Mouse (Mus musculus) induced T-regulatory cell, adult 2 months (primary cell): Measurements from ENCODE around the gene Mndal.
"Not testable (repeated sequence)": the region's sequence is repeated elsewhere in the genome, so short reads cannot be mapped to it uniquely, and the experiment has no call there.

Experiments
- DNase-seq: peaks from one replicate; pipeline ENCODE4 v3.0.0-alpha.2; 2012; ENCODE audit warnings: low read depth

The Mndal gene

DNA sequence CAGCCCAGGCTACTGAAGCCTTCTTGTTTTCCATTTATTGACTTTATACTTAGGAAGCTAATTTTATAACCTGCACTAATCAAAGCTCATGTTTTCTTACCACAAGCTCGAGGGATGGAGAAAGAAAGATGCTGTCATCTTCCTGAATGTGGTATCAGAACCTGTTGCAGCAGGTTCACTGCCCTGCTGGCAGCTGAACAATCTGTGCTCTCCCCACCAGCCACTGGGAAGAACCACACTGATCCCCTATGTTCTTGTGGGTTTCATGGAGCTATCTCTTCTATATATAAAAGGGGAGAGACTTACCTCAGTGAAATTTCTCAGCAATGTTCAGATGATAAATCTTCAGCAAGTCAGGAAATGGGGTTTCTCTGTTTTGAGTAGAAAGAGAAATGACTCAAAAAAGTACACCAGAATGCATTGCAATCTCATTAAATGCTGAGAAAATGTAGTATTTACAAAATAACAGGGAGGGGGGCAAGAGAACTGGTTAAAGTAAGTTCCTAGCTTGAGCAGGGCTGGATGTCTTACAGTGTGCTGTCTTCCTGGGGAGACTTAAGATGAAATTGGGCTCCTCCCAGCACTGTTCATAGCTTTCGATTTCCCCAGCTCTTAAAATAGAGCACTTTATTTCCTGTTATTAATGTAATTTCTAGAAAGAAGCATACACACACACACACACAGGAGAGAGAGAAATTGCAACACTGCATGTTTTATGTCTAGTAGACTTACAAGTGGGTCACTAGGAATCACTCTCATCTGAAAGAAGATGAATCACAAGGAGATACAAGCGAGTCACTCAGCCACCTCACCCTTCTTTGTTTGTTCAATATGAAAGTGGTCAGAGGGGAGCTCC, at the start of gene Mndal, which contains the start of gene Ifi203:
Gene Mndal (minus strand): TSS at position 568 of the 856 bp plus-strand sequence.
Gene Ifi203 (minus strand): TSS at position 749 of the 856 bp plus-strand sequence.
- peak; percentile 46 for DNase-seq

- DNase-seq = not testable (repeated sequence)
These were observed 40.5 kb upstream of the Mndal start, which contains the start of gene Ifi202b for GRCm38 (mm10) chr1:173982694-173983305. Gene Ifi202b, minus strand, starts transcription at chr1:173982744.

DNA sequence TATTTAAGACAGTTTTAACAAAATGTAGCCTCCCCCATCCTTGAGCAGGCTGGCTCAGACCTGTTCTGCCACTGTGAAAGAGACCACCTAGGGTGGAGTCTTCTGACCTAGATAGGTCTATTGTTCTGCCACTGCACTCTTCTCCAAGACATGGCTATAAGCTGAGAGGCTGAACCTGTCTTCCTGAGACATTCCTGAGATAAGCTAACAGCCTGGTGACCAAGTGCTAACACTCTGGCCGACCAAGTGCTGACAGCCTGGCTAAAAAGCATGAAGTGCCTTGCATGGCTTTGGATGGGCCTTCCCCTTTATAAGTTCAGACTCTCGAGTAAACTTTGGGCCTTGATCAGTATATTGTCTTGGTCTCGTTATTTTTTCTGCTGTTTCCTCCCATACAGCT, 38.7 kb upstream of the Mndal start:
- not testable (repeated sequence) for DNase-seq

- no peak for DNase-seq
These were observed 35.3 kb upstream of the Mndal start for GRCm38 (mm10) chr1:173977622-173978021.

DNA sequence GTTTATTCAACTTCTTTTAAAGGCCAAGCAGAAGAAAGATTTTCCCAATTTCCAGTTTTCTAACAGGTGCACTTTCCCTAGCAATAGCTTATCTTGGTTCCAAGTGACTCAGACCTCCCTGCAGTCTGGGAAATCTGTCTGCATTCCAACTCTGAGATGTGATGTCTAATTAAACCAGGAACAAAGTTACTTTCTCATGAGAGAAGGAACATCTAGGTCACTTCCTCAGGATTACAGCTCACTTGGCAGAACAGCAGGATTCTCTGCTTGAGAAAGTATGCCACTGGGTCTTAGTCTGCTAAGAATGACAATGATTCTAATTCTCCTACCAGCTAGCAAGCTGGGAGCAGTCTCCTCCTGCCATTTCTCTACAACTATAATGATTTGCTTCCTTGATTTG, 30.8 kb upstream of the Mndal start:
- no peak for DNase-seq

- DNase-seq = not testable (repeated sequence)
These were observed 19.2 kb upstream of the Mndal start for GRCm38 (mm10) chr1:173961491-173961890.

DNA sequence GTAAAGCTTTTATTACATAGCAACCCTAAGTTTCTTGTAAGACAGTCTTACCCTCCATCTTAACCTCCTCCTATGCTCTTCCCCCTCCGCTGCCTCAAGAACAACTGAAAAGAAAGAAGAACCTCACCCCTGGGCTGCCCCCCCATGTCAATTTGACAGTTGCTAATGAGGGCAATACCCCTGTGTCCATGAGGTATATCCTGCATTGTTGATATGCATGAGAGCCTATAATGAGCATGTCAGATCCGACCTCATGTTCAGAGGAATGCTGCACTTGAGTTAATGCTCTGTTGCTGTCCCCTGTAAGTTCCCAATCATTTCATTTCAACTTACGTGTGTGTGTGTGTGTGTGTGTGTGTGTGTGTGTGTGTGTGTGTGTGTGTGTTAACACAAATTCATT, 17.7 kb upstream of the Mndal start:
- DNase-seq = not testable (repeated sequence)

GRCm38 (mm10) chr1:173955839-173956527, 13.7 kb upstream of the Mndal start:
- not testable (repeated sequence) for DNase-seq

GRCm38 (mm10) chr1:173955071-173955796, 12.9 kb upstream of the Mndal start:
- no peak for DNase-seq

- no peak for DNase-seq
These were observed 11.3 kb upstream of the Mndal start for GRCm38 (mm10) chr1:173953563-173953962.

DNA sequence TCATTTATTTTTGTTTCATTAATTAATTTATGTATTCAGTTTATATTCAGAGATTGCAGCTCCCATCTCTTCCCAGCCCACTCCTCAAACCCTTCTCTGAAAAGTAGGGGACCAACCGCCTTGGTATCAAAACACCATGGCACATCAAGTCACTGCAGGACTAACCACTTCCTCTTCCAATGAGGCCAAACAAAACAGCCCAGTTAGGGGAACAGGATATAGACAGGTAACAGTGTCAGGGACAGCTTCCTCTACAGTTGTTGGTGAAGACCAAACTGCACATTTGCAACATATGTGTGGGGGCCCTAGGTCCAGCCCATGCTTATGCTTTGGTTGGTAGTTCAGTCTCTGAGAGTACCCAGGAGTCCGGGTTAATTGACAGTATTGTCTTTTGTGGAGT, 6.8 kb upstream of the Mndal start:
- peak; percentile 35 for DNase-seq

GRCm38 (mm10) chr1:173942780-173943066, 432 bp upstream of the Mndal start:
- DNase-seq = peak; percentile 64

DNA sequence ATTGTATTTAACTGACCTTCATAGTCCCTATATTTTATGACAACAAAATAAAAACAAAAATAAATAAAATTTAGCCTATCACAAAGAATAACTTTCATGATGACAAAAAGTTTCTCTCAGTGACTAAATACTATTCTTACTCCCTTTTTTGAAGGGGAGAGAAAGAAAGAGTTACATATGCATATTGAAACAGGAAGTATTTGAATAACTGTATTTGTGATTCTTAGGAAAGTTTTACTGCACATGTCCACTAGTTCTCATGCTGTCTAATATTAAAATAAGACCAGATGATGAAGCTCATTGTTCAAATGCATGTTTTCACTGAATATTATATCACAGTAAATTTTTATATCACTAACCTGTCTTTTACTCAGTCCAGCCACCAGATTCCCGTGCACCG, 769 bp downstream of the Mndal start:
- not testable (repeated sequence) for DNase-seq

DNA sequence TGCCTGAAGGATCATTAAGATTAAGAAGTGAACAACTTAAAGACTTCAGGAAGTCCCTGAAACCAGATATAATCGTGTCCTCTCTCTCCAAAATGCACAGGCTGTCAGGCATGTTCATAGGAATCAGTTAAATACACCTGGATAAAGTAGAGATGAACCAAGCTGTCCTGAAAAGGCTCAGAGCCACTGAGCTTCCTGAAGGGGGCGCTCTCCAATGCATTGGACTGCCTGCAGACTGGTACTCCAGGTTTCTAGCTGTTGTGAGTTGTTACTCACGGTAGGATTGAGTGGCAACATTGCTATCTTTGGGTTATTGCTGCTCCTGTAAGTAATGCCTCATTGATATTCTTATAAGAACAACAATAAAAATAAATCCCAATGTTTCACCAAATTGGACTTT, 23.0 kb downstream of the Mndal start:
- not testable (repeated sequence) for DNase-seq

DNA sequence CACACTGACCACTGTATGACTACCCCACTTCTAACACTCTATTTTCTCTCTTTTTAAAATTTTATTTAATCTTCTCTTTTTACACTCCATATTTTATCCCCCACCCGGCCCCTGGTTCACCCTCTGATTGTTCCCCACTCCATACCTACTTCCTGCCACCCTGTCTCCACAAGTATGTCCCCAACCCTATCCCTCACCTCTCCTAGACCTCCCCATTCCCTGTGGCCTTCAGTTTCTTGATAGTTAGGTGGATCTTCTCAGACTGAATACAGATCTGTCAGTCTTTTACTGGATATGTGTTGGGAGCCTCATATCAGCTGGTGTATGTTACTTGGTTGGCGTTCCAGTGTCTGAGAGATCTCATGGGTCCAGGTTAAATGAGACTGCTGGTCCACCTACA, 27.7 kb downstream of the Mndal start:
- DNase-seq = no peak

GRCm38 (mm10) chr1:173913256-173913791, 29.0 kb downstream of the Mndal start:
- not testable (repeated sequence) for DNase-seq

DNA sequence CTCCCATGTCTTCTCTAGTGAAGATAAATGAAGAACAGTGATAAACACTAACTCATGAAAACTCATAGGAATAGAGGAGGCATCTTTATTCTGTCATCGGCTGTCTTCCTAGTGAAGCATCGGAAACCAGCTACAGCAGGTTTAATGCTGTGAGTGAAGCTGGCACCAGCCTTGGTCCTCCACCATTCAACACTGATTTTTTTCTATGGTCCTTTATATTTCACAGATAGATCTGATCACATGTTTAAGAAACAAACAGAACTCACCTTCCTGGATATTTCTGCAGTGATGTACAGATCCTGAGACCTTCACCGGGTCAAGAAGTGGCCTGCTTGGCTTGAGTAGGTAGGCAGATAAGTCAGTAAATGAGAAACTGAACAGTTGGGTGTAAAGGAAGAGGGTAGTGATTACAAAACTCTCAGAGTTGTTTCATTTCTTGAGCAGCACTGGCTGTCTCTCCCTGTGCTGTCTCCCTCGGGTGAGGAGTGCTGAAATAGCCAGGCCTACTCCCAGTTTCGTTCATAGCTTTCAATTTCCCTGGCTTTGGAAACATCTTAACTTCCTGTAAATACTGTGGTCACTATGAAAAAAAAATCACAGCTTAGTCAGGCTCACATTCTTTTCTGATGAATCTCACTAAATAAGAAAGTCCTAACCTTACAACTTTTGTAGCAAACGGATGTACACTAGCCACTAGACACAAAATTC, 29.6 kb downstream of the Mndal start, which contains the start of gene Ifi211:
Gene Ifi211 (minus strand): TSS at position 499 of the 708 bp plus-strand sequence.
- peak; percentile 46 for DNase-seq

DNA sequence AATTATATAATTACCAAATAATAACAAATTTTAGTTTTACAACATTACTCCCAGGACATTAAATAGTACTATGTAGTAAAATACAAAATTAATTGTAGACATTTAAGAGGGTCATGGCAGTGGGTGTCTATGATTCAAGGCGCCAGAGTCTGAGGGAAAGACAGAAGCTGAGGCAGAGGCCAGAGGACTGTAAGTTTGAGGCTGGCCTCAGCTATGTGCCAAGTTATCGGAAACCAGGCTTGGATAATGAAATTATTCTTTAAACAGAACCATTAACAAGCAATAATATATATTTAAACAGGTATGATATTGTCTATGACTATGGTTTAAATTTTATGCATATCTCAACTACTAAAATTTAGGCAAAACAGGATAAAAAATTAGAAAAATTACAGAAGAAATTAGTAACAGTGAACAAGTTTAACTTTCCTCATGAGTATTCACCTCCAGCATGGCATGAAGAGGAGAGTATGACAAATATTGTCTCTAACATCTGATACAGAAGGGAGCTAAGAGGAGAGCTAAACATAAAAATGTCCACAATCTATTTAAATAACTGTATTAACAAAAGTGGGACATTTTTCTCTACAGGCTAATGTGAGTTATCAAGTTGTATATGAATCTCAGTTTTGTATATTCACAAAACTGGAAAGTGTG, 30.4 kb downstream of the Mndal start:
- DNase-seq = no peak

DNA sequence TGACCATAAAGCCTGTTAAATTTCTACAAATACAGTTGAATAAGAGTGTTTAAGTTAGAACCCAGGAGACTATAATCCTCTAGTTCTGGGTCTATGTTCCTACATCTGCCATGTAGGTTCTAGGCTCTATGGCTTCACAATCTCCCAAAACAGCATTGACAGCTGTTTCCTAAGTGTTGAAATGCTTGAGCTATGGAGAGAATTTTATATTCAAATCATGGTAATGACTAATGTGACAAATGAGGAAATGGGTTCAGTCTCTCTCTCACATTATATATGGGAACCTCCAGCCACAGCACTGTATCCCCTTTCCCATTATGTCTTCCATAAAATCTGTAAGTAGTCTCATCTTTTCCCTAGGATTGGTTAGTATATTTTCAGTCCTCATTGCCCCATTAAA, 33.9 kb downstream of the Mndal start:
- not testable (repeated sequence) for DNase-seq

DNA sequence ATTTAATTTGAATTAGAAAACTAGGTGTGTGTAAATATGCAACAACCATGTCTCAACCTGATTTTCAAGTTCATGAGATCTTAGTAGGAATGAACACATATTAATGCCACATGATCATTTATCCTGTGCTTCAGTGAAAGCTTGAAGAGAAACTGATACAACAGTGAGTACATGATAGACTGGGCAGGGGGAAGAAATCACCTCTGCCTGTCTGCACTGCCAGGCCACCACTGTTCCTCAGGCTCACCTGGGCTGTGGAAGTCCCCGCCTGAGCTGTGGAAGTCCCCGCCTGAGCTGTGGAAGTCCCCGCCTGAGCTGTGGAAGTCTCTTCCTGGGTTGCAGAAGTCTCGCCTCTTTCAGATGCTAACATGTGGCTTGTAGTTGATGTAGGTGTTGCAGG, 36.4 kb downstream of the Mndal start:
- DNase-seq = peak; percentile 73
